In the genomic region with DNA sequence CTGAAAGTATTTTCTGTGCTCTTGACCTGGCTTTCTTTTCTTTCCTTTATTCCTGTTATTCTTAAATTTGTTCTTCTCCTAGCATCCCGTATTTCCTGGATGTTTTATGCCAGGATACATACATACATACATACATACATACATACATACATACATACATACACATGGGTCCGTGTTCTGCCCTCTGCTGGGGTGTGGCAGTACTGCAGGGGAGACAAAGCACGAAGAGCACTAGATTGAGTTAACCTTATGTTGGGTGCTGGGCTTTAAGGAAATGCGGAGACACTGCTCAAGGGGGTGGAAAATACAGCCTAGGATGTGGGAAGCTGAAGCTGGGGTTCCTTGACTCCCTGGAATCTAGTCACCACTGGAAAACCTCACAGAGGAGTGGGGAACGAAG, we compare ENCODE assay signal across 8 mouse cellular contexts. TPM values are rescaled to one million over a fixed set of nuclear protein-coding genes. Genes with fewer than 3 reads are reported as not detected.
DNase-seq lines count a peak whose midpoint lies in the region; ATAC-seq and TF ChIP-seq lines count a peak whose summit lies in the region.

No protein-coding gene starts in this region.

- no peaks in the 10 kb centered on the region for H3K9me3 ChIP-seq in forebrain, embryonic 15.5 days
- no peaks in the 10 kb centered on the region for H3K9me3 ChIP-seq in lung, postnatal 0 days (ENCODE audit: low read length)

- H3K4me3 ChIP-seq in forebrain, embryonic 15.5 days: no peak overlapping the region
- no peak overlapping the region for H3K4me3 ChIP-seq in lung, postnatal 0 days (ENCODE audit: low read depth, low read length)
- H3K4me3 ChIP-seq in small intestine, adult 2 months (ENCODE audit: low read depth, low read length): no peak overlapping the region

- H3K36me3 ChIP-seq in forebrain, embryonic 15.5 days: no peaks in the 10 kb centered on the region
- H3K36me3 ChIP-seq in lung, postnatal 0 days (ENCODE audit: insufficient read depth, low read length): no peaks in the 10 kb centered on the region
- H3K36me3 ChIP-seq in small intestine, adult 2 months (ENCODE audit: control insufficient read depth, insufficient read depth, low read length): no peaks in the 10 kb centered on the region

- peak; percentile 90 for ATAC-seq in CD4-positive, CD25-positive, alpha-beta regulatory T cell, adult 4 months
- ATAC-seq in forebrain, embryonic 15.5 days (replicated peaks): peak; percentile 29; the same call in 1 of the 2 replicates
- no peak; the same call in 1 of the 2 replicates for ATAC-seq in lung, postnatal 0 days

- H3K27ac ChIP-seq in forebrain, embryonic 15.5 days (replicated peaks): no peak overlapping the region
- H3K27ac ChIP-seq in lung, postnatal 0 days (ENCODE audit: low read length): no peak overlapping the region
- H3K27ac ChIP-seq in small intestine, adult 2 months (ENCODE audit: insufficient read depth, low read depth, low read length): no peak overlapping the region

- H3K4me1 ChIP-seq in forebrain, embryonic 15.5 days: peaks cover 8% of the 10 kb centered on the region
- no peaks in the 10 kb centered on the region; the same call in 1 of the 2 replicates for H3K4me1 ChIP-seq in lung, postnatal 0 days (ENCODE audit: insufficient read depth, low read depth, low read length)
- peaks cover 9% of the 10 kb centered on the region; the same call in 1 of the 2 replicates for H3K4me1 ChIP-seq in small intestine, adult 2 months (ENCODE audit: control insufficient read depth, insufficient read depth, insufficient read length, low read length)

- no peaks in the 10 kb centered on the region for H3K27me3 ChIP-seq in forebrain, embryonic 15.5 days
- H3K27me3 ChIP-seq in lung, postnatal 0 days (replicated peaks; ENCODE audit: insufficient read depth, low read length): no peaks in the 10 kb centered on the region
- H3K27me3 ChIP-seq in small intestine, adult 2 months (ENCODE audit: control insufficient read depth, insufficient read depth, low read length): no peaks in the 10 kb centered on the region

- H3K9ac ChIP-seq in forebrain, embryonic 15.5 days (replicated peaks): no peak overlapping the region
- no peak overlapping the region for H3K9ac ChIP-seq in lung, postnatal 0 days (replicated peaks; ENCODE audit: low read depth)

- TF ChIP-seq CTCF in lung, postnatal 0 days (IDR thresholded peaks at IDR 0.05): peak; percentile 96
- peak; percentile 77; the same call in 1 of the 2 replicates for TF ChIP-seq CTCF in small intestine, adult 2 months (IDR thresholded peaks at IDR 0.05; ENCODE audit: extremely low read depth, insufficient read length, insufficient replicate concordance, low read depth, low read length)

- no peak for TF ChIP-seq EP300 in lung, postnatal 0 days (IDR thresholded peaks at IDR 0.05)

- peak; percentile 66 for DNase-seq in 3T3-L1 (ENCODE audit: low read depth, low spot score)
- peak; percentile 69 for DNase-seq in c-Kit-positive CD71-positive TER-119-negative erythroid progenitor cells, embryonic 14.5 days (ENCODE audit: low read depth)
- DNase-seq in kidney, postnatal 36 days: peak; percentile 55 to 84
- peak; percentile 45 for DNase-seq in lung, postnatal 0 days (ENCODE audit: low spot score)
- peak; percentile 31 to 72 for DNase-seq in urinary bladder, postnatal 4 days (ENCODE audit: low spot score in 2 of 2)

- H3K4me2 ChIP-seq in forebrain, embryonic 15.5 days (replicated peaks): no peak overlapping the region
- H3K4me2 ChIP-seq in lung, postnatal 0 days (replicated peaks; ENCODE audit: low read depth, low read length): no peak overlapping the region

- WGBS in forebrain, embryonic 15.5 days: 49% methylated on average over 5 of the region's 5 CpGs
- WGBS in lung, postnatal 0 days: 46% methylated on average over 5 of the region's 5 CpGs
- 45% methylated on average over 5 of the region's 5 CpGs for WGBS in small intestine, adult 2 months

- no peak for TF ChIP-seq POLR2A in small intestine, adult 2 months (IDR thresholded peaks at IDR 0.05; ENCODE audit: low read depth, low read length)

RNA-seq across cellular contexts. Expression of a gene that starts 8.1 kb away (rescaled TPM):
- 100 to 1,000 TPM; 214 to 242 TPM for polyA plus RNA-seq in CD4-positive, CD25-positive, alpha-beta regulatory T cell, adult 4 months (2017; shearing (Covaris generic))
- polyA plus RNA-seq in forebrain, embryonic 15.5 days (2015; fragmentation: Nextera tagmentation; extraction: Ambion mirVana): 225 and 249 TPM in 2 replicates
- 94.8 and 106 TPM in 2 replicates for polyA plus RNA-seq in lung, postnatal 0 days (2015; fragmentation: Nextera tagmentation; extraction: Ambion mirVana)
- 3.7 and 7.9 TPM in 2 replicates for polyA plus RNA-seq in small intestine, adult 2 months (2012; rRNA removed)

RNA-seq across cellular contexts. Expression of a gene that starts 16.0 kb away (rescaled TPM):
- polyA plus RNA-seq in CD4-positive, CD25-positive, alpha-beta regulatory T cell, adult 4 months (2017; shearing (Covaris generic)): under 1 TPM in 1 of 2 experiments, not detected in 1; 0.36 TPM
- 78.6 and 81.8 TPM in 2 replicates for polyA plus RNA-seq in forebrain, embryonic 15.5 days (2015; fragmentation: Nextera tagmentation; extraction: Ambion mirVana)
- polyA plus RNA-seq in lung, postnatal 0 days (2015; fragmentation: Nextera tagmentation; extraction: Ambion mirVana): 17.3 and 18.5 TPM in 2 replicates
- 12.2 and 17.9 TPM in 2 replicates for polyA plus RNA-seq in small intestine, adult 2 months (2012; rRNA removed)

RNA-seq across cellular contexts. Expression of a gene that starts 47.9 kb away (rescaled TPM):
- not detected for polyA plus RNA-seq in CD4-positive, CD25-positive, alpha-beta regulatory T cell, adult 4 months (2017; shearing (Covaris generic))
- polyA plus RNA-seq in forebrain, embryonic 15.5 days (2015; fragmentation: Nextera tagmentation; extraction: Ambion mirVana): 14.2 and 14.8 TPM in 2 replicates
- 0.47 and 0.55 TPM in 2 replicates for polyA plus RNA-seq in lung, postnatal 0 days (2015; fragmentation: Nextera tagmentation; extraction: Ambion mirVana)
- polyA plus RNA-seq in small intestine, adult 2 months (2012; rRNA removed): not detected in 2 replicates

Comparison
In these comparisons a context has a peak if more than half of its experiments do, and no peak if none do; other contexts are left out.
1. RNA of a gene that starts 8.1 kb away (polyA plus RNA-seq): 214 to 242 TPM in CD4-positive, CD25-positive, alpha-beta regulatory T cell, adult 4 months, 225 to 249 TPM in forebrain, embryonic 15.5 days and 94.8 to 106 TPM in lung, postnatal 0 days; 3.7 to 7.9 TPM in small intestine, adult 2 months; every median in the first group is over 10 times any median in the second.
2. Peak in every context shown above with its lines, with median percentiles within 50 percentile points of each other: DNase-seq.